Mouse (Mus musculus): ENCODE measurements around the gene Fstl4.
"Not testable (repeated sequence)": the region's sequence is repeated elsewhere in the genome, so short reads cannot be mapped to it uniquely, and the experiment has no call there.

The Fstl4 gene

GRCm38 (mm10) chr11:53087896-53088295 is 323.5 kb downstream of the Fstl4 start:
- DNase-seq (ENCODE audit: low spot score): not testable (repeated sequence)

GRCm38 (mm10) chr11:53091596-53091995 is 327.2 kb downstream of the Fstl4 start:
- DNase-seq (ENCODE audit: low spot score): no peak

GRCm38 (mm10) chr11:53096871-53097270 is 332.4 kb downstream of the Fstl4 start:
- no peak for DNase-seq (ENCODE audit: low spot score)

- DNase-seq (ENCODE audit: low spot score): no peak
Measured at GRCm38 (mm10) chr11:53097331-53097730, 332.9 kb downstream of the Fstl4 start.

- no peak for DNase-seq (ENCODE audit: low spot score)
Measured at GRCm38 (mm10) chr11:53097870-53098269, 333.4 kb downstream of the Fstl4 start.

GRCm38 (mm10) chr11:53098780-53099198 is 334.4 kb downstream of the Fstl4 start:
- no peak for DNase-seq (ENCODE audit: low spot score)

GRCm38 (mm10) chr11:53099322-53099721 is 334.9 kb downstream of the Fstl4 start:
- DNase-seq (ENCODE audit: low spot score): no peak

- no peak for DNase-seq (ENCODE audit: low spot score)
Measured at GRCm38 (mm10) chr11:53101732-53102131, 337.3 kb downstream of the Fstl4 start.

- no peak for DNase-seq (ENCODE audit: low spot score)
Measured at GRCm38 (mm10) chr11:53103601-53104325, 339.3 kb downstream of the Fstl4 start.

- no peak for DNase-seq (ENCODE audit: low spot score)
Measured at GRCm38 (mm10) chr11:53107706-53108105, 343.3 kb downstream of the Fstl4 start.

- no peak for DNase-seq (ENCODE audit: low spot score)
Measured at GRCm38 (mm10) chr11:53108798-53109197, 344.4 kb downstream of the Fstl4 start.

GRCm38 (mm10) chr11:53109701-53110467 is 345.4 kb downstream of the Fstl4 start:
- DNase-seq (ENCODE audit: low spot score): no peak

GRCm38 (mm10) chr11:53115711-53116110 is 351.3 kb downstream of the Fstl4 start:
- DNase-seq (ENCODE audit: low spot score): no peak

- DNase-seq (ENCODE audit: low spot score): no peak
Measured at GRCm38 (mm10) chr11:53116356-53116755, 351.9 kb downstream of the Fstl4 start.

GRCm38 (mm10) chr11:53118226-53118965 is 354.0 kb downstream of the Fstl4 start:
- no peak for DNase-seq (ENCODE audit: low spot score)

GRCm38 (mm10) chr11:53119966-53120365 is 355.5 kb downstream of the Fstl4 start:
- no peak for DNase-seq (ENCODE audit: low spot score)

- no peak for DNase-seq (ENCODE audit: low spot score)
Measured at GRCm38 (mm10) chr11:53121208-53121607, 356.8 kb downstream of the Fstl4 start.

GRCm38 (mm10) chr11:53124799-53125198 is 360.4 kb downstream of the Fstl4 start:
- DNase-seq (ENCODE audit: low spot score): no peak

GRCm38 (mm10) chr11:53126660-53127059 is 362.2 kb downstream of the Fstl4 start:
- no peak for DNase-seq (ENCODE audit: low spot score)

GRCm38 (mm10) chr11:53128661-53129060 is 364.2 kb downstream of the Fstl4 start:
- DNase-seq (ENCODE audit: low spot score): no peak

- no peak for DNase-seq (ENCODE audit: low spot score)
Measured at GRCm38 (mm10) chr11:53132406-53133035, 368.1 kb downstream of the Fstl4 start.

- no peak for DNase-seq (ENCODE audit: low spot score)
Measured at GRCm38 (mm10) chr11:53136371-53136770, 371.9 kb downstream of the Fstl4 start.

All from embryo, embryonic 10 days (tissue).